Mouse (Mus musculus): ENCODE measurements around the gene Klrb1a. TPM values are rescaled to one million over a fixed set of nuclear protein-coding genes. Genes with fewer than 3 reads are reported as not detected.
"Not testable (repeated sequence)": the region's sequence is repeated elsewhere in the genome, so short reads cannot be mapped to it uniquely, and the experiment has no call there.

Klrb1a gene
- polyA plus RNA-seq (2015; fragmentation: Nextera tagmentation; extraction: Ambion mirVana), result not detected in 2 replicates

- not testable (repeated sequence) for H3K9ac ChIP-seq (ENCODE audit: low read depth, low read length); H3K4me2 ChIP-seq (ENCODE audit: low read length); H3K27ac ChIP-seq (ENCODE audit: low read depth, low read length); H3K9me3 ChIP-seq (ENCODE audit: control insufficient read depth, low read length); H3K4me3 ChIP-seq (ENCODE audit: low read length); H3K36me3 ChIP-seq (ENCODE audit: control insufficient read depth, insufficient read depth, low read length); ATAC-seq; H3K27me3 ChIP-seq (replicated peaks; ENCODE audit: control insufficient read depth, insufficient read depth, low read length); H3K4me1 ChIP-seq (ENCODE audit: control insufficient read depth, insufficient read depth, low read depth, low read length)
- WGBS, result 93% methylated on average over 5 of the region's 5 CpGs
These were observed at the start of gene Klrb1a for GRCm38 (mm10) chr6:128623433-128623832. Gene Klrb1a (minus strand): TSS chr6:128623533.

- 63% methylated on average over 4 of the region's 4 CpGs for WGBS
- Histone ChIP-seq H3K36me3 (ENCODE audit: control insufficient read depth, insufficient read depth, low read length) (no peaks in the 10 kb centered on the region), H3K4me2 (ENCODE audit: low read length) (no peak overlapping the region), H3K4me1 (ENCODE audit: control insufficient read depth, insufficient read depth, low read depth, low read length) (no peaks in the 10 kb centered on the region), H3K27ac (ENCODE audit: low read depth, low read length) (no peak overlapping the region), H3K9me3 (ENCODE audit: control insufficient read depth, low read length) (peaks cover 3% of the 10 kb centered on the region; the same call in 1 of the 2 replicates), H3K4me3 (ENCODE audit: low read length) (no peak overlapping the region), H3K9ac (ENCODE audit: low read depth, low read length) (no peak overlapping the region), H3K27me3 (replicated peaks; ENCODE audit: control insufficient read depth, insufficient read depth, low read length) (no peaks in the 10 kb centered on the region)
- ATAC-seq, result no peak
These were observed 46.6 kb upstream of the Klrb1a start for GRCm38 (mm10) chr6:128669936-128670335.

- no peak for ATAC-seq
- no peak within 1 kb of the TSS for H3K4me2 ChIP-seq (ENCODE audit: low read length)
- no peaks in the 10 kb centered on the region for H3K4me1 ChIP-seq (ENCODE audit: control insufficient read depth, insufficient read depth, low read depth, low read length)
- no peaks in the 10 kb centered on the region for H3K9me3 ChIP-seq (ENCODE audit: control insufficient read depth, low read length)
- H3K36me3 ChIP-seq (ENCODE audit: control insufficient read depth, insufficient read depth, low read length), result no peaks in the 10 kb centered on the region
- H3K4me3 ChIP-seq (ENCODE audit: low read length), result no peak within 1 kb of the TSS
- WGBS, result 9% methylated on average over 1 of the region's 1 CpGs
- no peak within 1 kb of the TSS for H3K9ac ChIP-seq (ENCODE audit: low read depth, low read length)
- no peaks in the 10 kb centered on the region for H3K27me3 ChIP-seq (replicated peaks; ENCODE audit: control insufficient read depth, insufficient read depth, low read length)
- no peak within 1 kb of the TSS for H3K27ac ChIP-seq (ENCODE audit: low read depth, low read length)
These were observed 38.9 kb upstream of the Klrb1a start, which contains the start of gene Clec2h for GRCm38 (mm10) chr6:128662206-128662605. Gene Clec2h (plus strand): TSS chr6:128662385.

GRCm38 (mm10) chr6:128661249-128661648, 37.9 kb upstream of the Klrb1a start:
- no peaks in the 10 kb centered on the region for H3K36me3 ChIP-seq (ENCODE audit: control insufficient read depth, insufficient read depth, low read length)
- no peaks in the 10 kb centered on the region for H3K9me3 ChIP-seq (ENCODE audit: control insufficient read depth, low read length)
- ATAC-seq, result no peak
- H3K4me1 ChIP-seq (ENCODE audit: control insufficient read depth, insufficient read depth, low read depth, low read length), result no peaks in the 10 kb centered on the region
- H3K27ac ChIP-seq (ENCODE audit: low read depth, low read length), result no peak overlapping the region
- WGBS, result 85% methylated on average over 1 of the region's 1 CpGs
- H3K4me2 ChIP-seq (ENCODE audit: low read length), result no peak overlapping the region
- H3K9ac ChIP-seq (ENCODE audit: low read depth, low read length), result no peak overlapping the region
- no peak overlapping the region for H3K4me3 ChIP-seq (ENCODE audit: low read length)
- H3K27me3 ChIP-seq (replicated peaks; ENCODE audit: control insufficient read depth, insufficient read depth, low read length), result no peaks in the 10 kb centered on the region

- WGBS, result 87% methylated on average over 1 of the region's 1 CpGs
- ATAC-seq, result no peak
- H3K4me3 ChIP-seq (ENCODE audit: low read length), result no peak overlapping the region
- H3K36me3 ChIP-seq (ENCODE audit: control insufficient read depth, insufficient read depth, low read length), result no peaks in the 10 kb centered on the region
- H3K4me1 ChIP-seq (ENCODE audit: control insufficient read depth, insufficient read depth, low read depth, low read length), result no peaks in the 10 kb centered on the region
- H3K27ac ChIP-seq (ENCODE audit: low read depth, low read length), result no peak overlapping the region
- no peak overlapping the region for H3K9ac ChIP-seq (ENCODE audit: low read depth, low read length)
- no peaks in the 10 kb centered on the region for H3K9me3 ChIP-seq (ENCODE audit: control insufficient read depth, low read length)
- H3K27me3 ChIP-seq (replicated peaks; ENCODE audit: control insufficient read depth, insufficient read depth, low read length), result no peaks in the 10 kb centered on the region
- no peak overlapping the region for H3K4me2 ChIP-seq (ENCODE audit: low read length)
These were observed 29.6 kb upstream of the Klrb1a start for GRCm38 (mm10) chr6:128652938-128653337.

DNA sequence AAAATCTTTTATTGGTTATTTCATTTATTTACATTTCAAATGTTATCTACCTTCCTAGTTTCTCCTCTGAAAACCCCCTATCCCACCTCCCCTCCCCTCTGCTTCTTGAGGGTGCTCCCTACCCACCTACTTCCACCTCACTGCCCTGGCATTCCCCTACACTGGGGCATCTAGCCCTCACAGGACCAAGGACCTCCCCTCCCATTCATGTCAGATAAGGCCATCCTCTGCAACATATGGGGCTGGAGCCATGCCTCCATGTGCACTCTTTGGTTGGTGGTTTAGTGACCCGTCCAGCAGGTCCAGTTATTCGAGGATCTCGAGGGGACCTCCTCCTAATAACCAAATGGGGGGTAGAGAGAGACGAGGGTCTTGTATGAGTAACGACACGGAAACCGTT, 27.5 kb upstream of the Klrb1a start:
- not testable (repeated sequence) for H3K4me2 ChIP-seq (ENCODE audit: low read length); ATAC-seq; H3K9ac ChIP-seq (ENCODE audit: low read depth, low read length); H3K4me3 ChIP-seq (ENCODE audit: low read length); H3K27ac ChIP-seq (ENCODE audit: low read depth, low read length); H3K9me3 ChIP-seq (ENCODE audit: control insufficient read depth, low read length); H3K27me3 ChIP-seq (replicated peaks; ENCODE audit: control insufficient read depth, insufficient read depth, low read length); H3K4me1 ChIP-seq (ENCODE audit: control insufficient read depth, insufficient read depth, low read depth, low read length); H3K36me3 ChIP-seq (ENCODE audit: control insufficient read depth, insufficient read depth, low read length)
- 89% methylated on average over 4 of the region's 7 CpGs for WGBS

DNA sequence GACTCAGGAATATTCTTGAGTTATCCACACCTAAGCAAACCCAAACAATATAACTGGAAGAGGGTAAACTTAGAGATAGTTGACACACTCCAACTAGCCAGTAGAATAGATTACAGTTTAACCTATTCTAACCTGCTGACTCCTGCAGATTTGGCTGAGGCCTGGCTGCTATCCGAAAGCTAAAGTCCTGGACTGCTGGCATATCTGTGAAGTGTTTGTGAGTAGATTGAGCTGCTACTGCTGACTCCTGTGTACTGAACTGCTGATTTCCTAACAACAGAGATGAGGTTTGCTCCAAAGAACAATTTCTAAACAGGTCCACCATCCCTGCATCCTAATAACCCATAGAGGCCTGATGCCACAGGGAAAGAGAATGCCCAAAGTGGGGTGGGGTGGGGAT, 26.9 kb upstream of the Klrb1a start:
- 92% methylated on average over 1 of the region's 1 CpGs for WGBS
- Histone ChIP-seq H3K4me1 (ENCODE audit: control insufficient read depth, insufficient read depth, low read depth, low read length) (no peaks in the 10 kb centered on the region), H3K9me3 (ENCODE audit: control insufficient read depth, low read length) (no peaks in the 10 kb centered on the region), H3K27ac (ENCODE audit: low read depth, low read length) (no peak overlapping the region), H3K9ac (ENCODE audit: low read depth, low read length) (no peak overlapping the region), H3K4me2 (ENCODE audit: low read length) (no peak overlapping the region), H3K36me3 (ENCODE audit: control insufficient read depth, insufficient read depth, low read length) (no peaks in the 10 kb centered on the region), H3K4me3 (ENCODE audit: low read length) (no peak overlapping the region), H3K27me3 (replicated peaks; ENCODE audit: control insufficient read depth, insufficient read depth, low read length) (no peaks in the 10 kb centered on the region)
- no peak for ATAC-seq

- no peaks in the 10 kb centered on the region for H3K9me3 ChIP-seq (ENCODE audit: control insufficient read depth, low read length)
- WGBS, result 90% methylated on average over 3 of the region's 3 CpGs
- no peaks in the 10 kb centered on the region for H3K4me1 ChIP-seq (ENCODE audit: control insufficient read depth, insufficient read depth, low read depth, low read length)
- no peak overlapping the region for H3K27ac ChIP-seq (ENCODE audit: low read depth, low read length)
- no peak overlapping the region for H3K9ac ChIP-seq (ENCODE audit: low read depth, low read length)
- no peak for ATAC-seq
- H3K4me2 ChIP-seq (ENCODE audit: low read length), result no peak overlapping the region
- H3K27me3 ChIP-seq (replicated peaks; ENCODE audit: control insufficient read depth, insufficient read depth, low read length), result no peaks in the 10 kb centered on the region
- no peaks in the 10 kb centered on the region for H3K36me3 ChIP-seq (ENCODE audit: control insufficient read depth, insufficient read depth, low read length)
- no peak overlapping the region for H3K4me3 ChIP-seq (ENCODE audit: low read length)
These were observed 26.3 kb upstream of the Klrb1a start for GRCm38 (mm10) chr6:128649681-128650080.

DNA sequence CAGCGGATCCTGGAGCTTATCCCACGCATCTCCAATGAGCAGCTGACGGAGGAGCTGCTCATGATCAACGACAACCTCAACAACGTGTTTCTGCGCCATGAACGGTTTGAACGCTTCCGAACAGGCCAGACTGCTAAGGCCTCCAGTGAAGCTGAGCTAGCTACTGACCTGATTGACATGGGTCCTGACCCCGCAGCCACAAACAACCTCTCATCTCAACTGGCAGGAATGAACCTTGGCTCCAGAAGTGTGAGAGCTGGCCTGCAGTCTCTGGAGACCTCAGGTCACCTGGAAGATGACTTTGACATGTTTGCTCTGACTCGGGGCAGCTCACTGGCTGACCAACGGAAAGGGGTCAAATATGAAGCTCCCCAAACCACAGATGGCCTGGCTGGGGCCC, 22.4 kb upstream of the Klrb1a start:
- not testable (repeated sequence) for H3K4me3 ChIP-seq (ENCODE audit: low read length); H3K27me3 ChIP-seq (replicated peaks; ENCODE audit: control insufficient read depth, insufficient read depth, low read length); H3K27ac ChIP-seq (ENCODE audit: low read depth, low read length); H3K36me3 ChIP-seq (ENCODE audit: control insufficient read depth, insufficient read depth, low read length); H3K4me1 ChIP-seq (ENCODE audit: control insufficient read depth, insufficient read depth, low read depth, low read length); H3K9me3 ChIP-seq (ENCODE audit: control insufficient read depth, low read length); H3K4me2 ChIP-seq (ENCODE audit: low read length); H3K9ac ChIP-seq (ENCODE audit: low read depth, low read length); ATAC-seq
- WGBS, result 94% methylated on average over 12 of the region's 12 CpGs

GRCm38 (mm10) chr6:128644694-128645093, 21.4 kb upstream of the Klrb1a start:
- ATAC-seq; H3K4me3 ChIP-seq (ENCODE audit: low read length); H3K27me3 ChIP-seq (replicated peaks; ENCODE audit: control insufficient read depth, insufficient read depth, low read length); H3K9me3 ChIP-seq (ENCODE audit: control insufficient read depth, low read length); H3K27ac ChIP-seq (ENCODE audit: low read depth, low read length); H3K36me3 ChIP-seq (ENCODE audit: control insufficient read depth, insufficient read depth, low read length); H3K4me2 ChIP-seq (ENCODE audit: low read length); H3K9ac ChIP-seq (ENCODE audit: low read depth, low read length); H3K4me1 ChIP-seq (ENCODE audit: control insufficient read depth, insufficient read depth, low read depth, low read length): not testable (repeated sequence)
- 96% methylated on average over 19 of the region's 20 CpGs for WGBS
